Mouse (Mus musculus) limb, embryonic 10.5 days (tissue): ENCODE data around the gene Erg. TPM values are rescaled to one million over a fixed set of nuclear protein-coding genes. Genes with fewer than 3 reads are reported as not detected.

Source experiments
- DNase-seq: peaks from one replicate; pipeline ENCODE4 v3.0.0-alpha.2; 2017; ENCODE audit warnings: low spot score
- H3K27ac ChIP-seq: fragments of 300-500 bp; sonication (generic); 2 replicates; pipeline ENCODE4 v1.5.1; 2016; ENCODE audit warnings: mild to moderate bottlenecking
- H3K27me3 ChIP-seq: fragments of 300-500 bp; sonication (generic); 2 replicates; pipeline ENCODE4 v1.6.1; 2016; ENCODE audit warnings: low read depth, mild to moderate bottlenecking; ENCODE audit not compliant: poor library complexity, severe bottlenecking
- H3K36me3 ChIP-seq: fragments of 300-500 bp; sonication (generic); 2 replicates; pipeline ENCODE4 v1.6.1; 2016; ENCODE audit warnings: mild to moderate bottlenecking, moderate library complexity
- H3K4me1 ChIP-seq: fragments of 300-500 bp; sonication (generic); 2 replicates; pipeline ENCODE4 v1.6.1; 2016
- H3K4me3 ChIP-seq: fragments of 300-500 bp; sonication (generic); 2 replicates; pipeline ENCODE4 v1.5.1; 2016; ENCODE audit warnings: mild to moderate bottlenecking, moderate library complexity
- H3K9me3 ChIP-seq: fragments of 300-500 bp; sonication (generic); replicated peaks from 2 replicates; pipeline ENCODE4 v1.6.1; 2016; ENCODE audit warnings: mild to moderate bottlenecking
- WGBS: fragments of 180-500 bp; shearing (Covaris S2); methylation state at CpG from one replicate; pipeline ENCODE4 v1.1.7; 2016; 5-methylcytosine and 5-hydroxymethylcytosine counted together
- polyA plus RNA-seq: library from polyadenylated mRNA; unstranded; fragments of >200 nt; fragmentation: Nextera tagmentation; extraction: Ambion mirVana; gene quantifications from 2 replicates; pipeline ENCODE4 v1.2.1, GENCODE M21; 2016

Erg gene
- polyA plus RNA-seq, 1 experiment from 2014 or later = 6.1 TPM

DNA sequence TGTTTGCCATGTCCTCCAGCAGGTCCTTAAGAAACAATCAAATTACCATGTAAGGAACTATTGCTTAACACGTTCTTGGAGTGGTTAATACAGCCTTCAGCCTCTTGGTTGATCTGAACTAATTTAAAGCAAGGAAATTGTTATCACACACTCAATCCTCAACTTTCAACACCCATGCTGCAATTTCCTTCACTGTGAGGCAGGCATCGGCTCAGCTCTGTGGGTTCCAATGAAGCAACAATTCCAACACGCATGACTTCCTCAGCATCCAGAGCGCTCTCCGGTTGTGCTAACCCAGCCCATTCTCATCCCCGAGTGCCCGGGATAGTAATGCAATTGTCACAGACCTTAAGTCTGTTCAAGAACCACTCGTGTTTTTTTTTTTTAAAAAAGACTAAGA lies 121.8 kb downstream of the Erg start:
- no peak for DNase-seq
- no peaks in the 10 kb centered on the region for H3K36me3 ChIP-seq
- H3K27ac ChIP-seq = no peak overlapping the region
- peaks cover 62% of the 10 kb centered on the region for H3K4me1 ChIP-seq
- H3K9me3 ChIP-seq = no peaks in the 10 kb centered on the region
- WGBS = 83% methylated on average over 8 of the region's 8 CpGs
- H3K4me3 ChIP-seq = no peak overlapping the region
- no peaks in the 10 kb centered on the region for H3K27me3 ChIP-seq

DNA sequence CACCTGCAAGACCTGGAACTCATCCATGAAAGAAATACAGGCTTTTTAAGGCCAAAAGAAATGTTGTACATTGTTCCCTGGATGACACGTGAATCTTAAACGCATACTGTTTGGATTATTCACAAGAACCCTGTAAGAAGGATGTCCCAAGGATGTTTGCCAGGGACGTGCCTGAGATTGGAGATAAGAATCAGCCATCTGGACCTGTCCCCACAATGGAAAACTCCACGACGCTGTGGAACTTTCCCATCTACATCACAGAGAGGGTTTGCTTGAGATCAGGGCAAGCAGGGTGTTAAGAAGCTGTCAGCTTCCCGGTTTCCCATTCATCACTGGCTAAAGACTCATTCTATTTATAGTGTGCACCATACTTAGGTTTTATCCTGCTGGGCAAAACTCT lies 122.6 kb downstream of the Erg start:
- no peak overlapping the region for H3K27ac ChIP-seq
- H3K27me3 ChIP-seq = no peaks in the 10 kb centered on the region
- peaks cover 59% of the 10 kb centered on the region for H3K4me1 ChIP-seq
- no peak overlapping the region for H3K4me3 ChIP-seq
- no peak for DNase-seq
- 63% methylated on average over 6 of the region's 6 CpGs for WGBS
- H3K36me3 ChIP-seq = no peaks in the 10 kb centered on the region
- no peaks in the 10 kb centered on the region for H3K9me3 ChIP-seq

DNA sequence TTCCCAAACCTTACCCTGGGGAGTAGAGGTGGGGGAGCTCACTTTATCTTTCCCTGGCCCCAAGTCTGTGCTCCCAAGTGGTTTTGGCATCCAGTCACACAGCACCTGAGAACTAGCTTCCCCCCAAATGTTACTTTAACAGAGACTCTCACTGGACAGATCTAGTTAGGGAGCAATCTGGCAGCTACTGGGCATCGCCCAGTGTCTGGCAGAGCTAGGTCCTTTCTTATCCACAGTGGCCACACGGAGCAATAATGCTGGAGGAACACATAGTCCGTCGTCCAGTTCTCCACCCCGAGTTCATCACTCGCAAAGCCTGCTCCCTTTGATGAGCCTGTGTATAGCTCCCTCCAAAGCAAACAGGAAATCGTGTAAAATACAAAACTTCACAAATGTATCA lies 124.5 kb downstream of the Erg start:
- no peak overlapping the region for H3K4me3 ChIP-seq
- no peaks in the 10 kb centered on the region for H3K27me3 ChIP-seq
- H3K9me3 ChIP-seq = no peaks in the 10 kb centered on the region
- H3K27ac ChIP-seq = no peak overlapping the region
- H3K4me1 ChIP-seq = peaks cover 41% of the 10 kb centered on the region
- DNase-seq = no peak
- 78% methylated on average over 7 of the region's 7 CpGs for WGBS
- H3K36me3 ChIP-seq = no peaks in the 10 kb centered on the region

DNA sequence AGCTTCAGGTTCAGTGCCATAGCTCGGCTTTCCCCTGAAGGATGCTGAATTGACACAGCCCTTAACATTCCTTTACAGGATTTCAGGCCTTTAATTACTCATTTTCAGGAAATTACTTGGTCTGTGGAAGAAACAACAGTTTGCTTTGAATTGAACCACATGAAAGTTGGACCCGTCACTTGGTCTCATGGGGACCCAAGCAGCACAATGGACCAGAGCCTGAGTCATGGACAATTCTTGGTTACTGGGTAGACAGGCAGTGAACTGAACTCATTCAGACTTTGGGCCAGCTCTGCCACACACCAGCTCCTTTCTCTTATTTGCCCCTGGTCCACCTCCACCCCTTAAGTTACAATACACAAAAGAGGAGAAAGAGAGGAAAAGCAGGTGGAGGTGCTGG lies 126.1 kb downstream of the Erg start:
- no peaks in the 10 kb centered on the region for H3K9me3 ChIP-seq
- no peaks in the 10 kb centered on the region for H3K27me3 ChIP-seq
- H3K4me1 ChIP-seq = peaks cover 38% of the 10 kb centered on the region
- no peak overlapping the region for H3K4me3 ChIP-seq
- WGBS = 85% methylated on average over 2 of the region's 2 CpGs
- 0 out of 2 replicates have a peak overlapping the region, but pooled peaks have one; percentile 54 for H3K27ac ChIP-seq
- DNase-seq = no peak
- H3K36me3 ChIP-seq = no peaks in the 10 kb centered on the region

DNA sequence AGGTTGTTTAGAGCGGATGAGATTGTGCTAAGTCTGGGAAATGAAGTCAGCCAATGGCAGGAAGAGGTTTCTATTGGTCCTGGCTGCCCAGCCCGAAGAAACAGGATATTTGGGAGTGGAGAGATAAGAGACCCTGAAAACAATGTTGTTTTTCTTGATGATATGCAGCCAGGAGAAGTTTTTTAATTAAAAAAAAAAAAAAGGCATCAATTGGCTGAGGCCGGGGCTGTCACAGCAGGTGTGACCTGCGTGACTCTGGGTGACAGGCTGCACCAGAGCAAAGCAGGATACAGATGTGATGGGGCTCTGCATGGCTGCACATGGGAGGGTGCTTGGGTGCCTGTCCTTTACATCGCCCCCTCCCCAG lies 127.1 kb downstream of the Erg start:
- H3K9me3 ChIP-seq = no peaks in the 10 kb centered on the region
- no peaks in the 10 kb centered on the region for H3K27me3 ChIP-seq
- H3K4me3 ChIP-seq = no peak overlapping the region
- no peak for DNase-seq
- peak overlapping the region; percentile 46; the same call in 1 of the 2 replicates for H3K27ac ChIP-seq
- H3K4me1 ChIP-seq = peaks cover 38% of the 10 kb centered on the region
- 81% methylated on average over 5 of the region's 5 CpGs for WGBS
- H3K36me3 ChIP-seq = no peaks in the 10 kb centered on the region

DNA sequence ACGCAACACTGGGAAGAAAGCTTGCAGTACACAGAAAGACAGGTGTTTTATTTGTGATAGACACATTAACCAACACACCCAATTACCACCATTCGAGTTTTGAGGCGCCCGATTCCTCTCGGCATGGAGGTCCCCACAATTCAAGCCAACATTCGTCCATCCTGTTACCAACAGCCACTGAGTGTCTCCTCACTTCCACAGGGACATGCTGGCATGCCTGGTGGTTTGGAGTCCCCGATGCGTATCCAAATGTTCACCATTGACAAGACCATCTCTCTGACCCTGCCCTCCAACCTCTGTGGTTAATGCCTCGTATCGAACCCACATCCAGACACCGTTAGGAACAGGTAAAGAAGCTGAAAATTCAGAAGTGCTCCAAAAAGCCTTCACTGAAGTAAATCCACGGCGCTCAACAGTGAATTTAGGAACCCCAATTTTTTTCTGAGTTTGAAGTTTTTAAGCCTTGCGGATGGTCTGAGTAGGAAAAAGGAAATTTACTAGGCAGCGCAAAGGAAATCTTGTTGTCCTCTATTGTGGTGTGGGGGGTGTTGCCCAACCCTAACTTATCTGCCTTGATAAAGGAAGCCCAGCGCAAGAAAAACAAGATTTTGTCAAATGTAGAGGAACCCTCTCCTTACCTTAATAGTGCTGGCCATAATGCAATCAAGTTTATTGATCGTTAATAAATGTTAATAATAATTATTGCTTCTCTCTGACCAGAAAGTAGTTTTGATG lies 127.6 kb downstream of the Erg start:
- Histone ChIP-seq H3K27me3 (no peaks in the 10 kb centered on the region), H3K36me3 (no peaks in the 10 kb centered on the region), H3K4me3 (no peak overlapping the region), H3K4me1 (peaks cover 35% of the 10 kb centered on the region), H3K9me3 (no peaks in the 10 kb centered on the region), H3K27ac (0 out of 2 replicates have a peak overlapping the region, but pooled peaks have one; percentile 27)
- WGBS = 90% methylated on average over 17 of the region's 17 CpGs
- DNase-seq = no peak

DNA sequence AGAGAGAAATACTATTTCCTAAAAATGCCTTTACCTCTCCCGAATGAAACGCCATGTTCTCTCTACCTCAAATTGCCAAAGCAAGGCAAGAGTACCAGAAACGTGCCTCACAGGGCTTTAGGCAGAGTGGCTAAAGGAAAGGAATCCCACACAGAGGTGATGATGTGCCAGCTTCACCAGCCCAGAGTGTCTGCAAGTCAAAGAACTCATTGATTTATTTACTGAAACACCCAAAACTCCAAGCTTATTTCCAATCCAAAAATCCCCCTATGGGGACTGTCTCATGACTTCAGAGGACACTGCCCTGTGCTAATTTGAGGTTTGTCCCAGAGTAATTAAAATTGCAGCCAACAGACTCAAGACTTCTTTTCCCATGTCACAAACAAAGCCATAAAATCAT lies 129.4 kb downstream of the Erg start:
- Histone ChIP-seq H3K36me3 (no peaks in the 10 kb centered on the region), H3K4me3 (peak overlapping the region; percentile 1; the same call in 1 of the 2 replicates), H3K4me1 (peaks cover 26% of the 10 kb centered on the region), H3K27me3 (no peaks in the 10 kb centered on the region), H3K9me3 (no peaks in the 10 kb centered on the region), H3K27ac (0 out of 2 replicates have a peak overlapping the region, but pooled peaks have one; percentile 25)
- WGBS = 80% methylated on average over 3 of the region's 3 CpGs
- no peak for DNase-seq

DNA sequence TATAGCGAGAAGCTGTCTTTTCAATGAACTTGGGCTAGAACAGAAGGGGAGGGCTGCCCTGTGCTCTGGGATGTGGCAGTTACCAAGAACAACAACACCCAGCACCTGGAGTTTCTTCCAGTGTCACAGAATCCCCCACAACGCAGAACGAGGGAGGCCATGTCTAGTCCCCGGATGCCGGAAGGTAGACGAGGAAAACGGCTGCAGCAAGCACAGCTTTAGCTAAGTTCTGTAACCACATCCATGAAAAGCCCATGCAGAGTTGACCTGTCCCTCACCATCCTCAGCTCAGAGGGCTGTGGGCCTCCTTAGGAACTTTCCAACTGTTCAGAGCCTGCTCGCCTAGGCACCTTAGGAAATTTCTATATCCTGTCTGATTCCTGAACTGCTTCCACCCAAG lies 130.5 kb downstream of the Erg start:
- no peak overlapping the region for H3K4me3 ChIP-seq
- no peak for DNase-seq
- WGBS = 89% methylated on average over 8 of the region's 8 CpGs

DNA sequence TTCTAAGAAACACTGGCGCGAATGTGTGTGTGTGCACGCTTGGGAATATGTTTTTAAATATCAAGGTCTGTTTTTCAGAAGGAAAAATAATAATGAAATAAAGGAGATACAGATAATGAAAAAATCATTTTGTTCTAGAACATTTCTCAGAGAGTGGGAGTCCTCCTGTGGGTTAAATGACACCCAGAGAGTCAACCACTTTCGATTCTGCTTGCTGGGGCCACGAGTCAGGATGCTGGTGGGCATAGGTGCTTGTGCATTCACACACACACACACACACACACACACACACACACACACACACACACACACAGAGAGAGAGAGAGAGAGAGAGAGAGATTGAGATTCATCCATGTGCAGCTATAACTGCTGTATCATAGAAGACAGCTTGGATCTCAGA lies 130.9 kb downstream of the Erg start:
- Histone ChIP-seq H3K9me3 (no peaks in the 10 kb centered on the region), H3K36me3 (no peaks in the 10 kb centered on the region), H3K27me3 (no peaks in the 10 kb centered on the region), H3K4me3 (no peak overlapping the region), H3K4me1 (peaks cover 15% of the 10 kb centered on the region), H3K27ac (no peak overlapping the region)
- 96% methylated on average over 5 of the region's 5 CpGs for WGBS
- no peak for DNase-seq

More for the DNA sequence above, 130.5 kb downstream of the Erg start:
- H3K4me1 ChIP-seq = peaks cover 18% of the 10 kb centered on the region
- no peaks in the 10 kb centered on the region for H3K36me3 ChIP-seq
- H3K27ac ChIP-seq = no peak overlapping the region
- no peaks in the 10 kb centered on the region for H3K27me3 ChIP-seq
- no peaks in the 10 kb centered on the region for H3K9me3 ChIP-seq

DNA sequence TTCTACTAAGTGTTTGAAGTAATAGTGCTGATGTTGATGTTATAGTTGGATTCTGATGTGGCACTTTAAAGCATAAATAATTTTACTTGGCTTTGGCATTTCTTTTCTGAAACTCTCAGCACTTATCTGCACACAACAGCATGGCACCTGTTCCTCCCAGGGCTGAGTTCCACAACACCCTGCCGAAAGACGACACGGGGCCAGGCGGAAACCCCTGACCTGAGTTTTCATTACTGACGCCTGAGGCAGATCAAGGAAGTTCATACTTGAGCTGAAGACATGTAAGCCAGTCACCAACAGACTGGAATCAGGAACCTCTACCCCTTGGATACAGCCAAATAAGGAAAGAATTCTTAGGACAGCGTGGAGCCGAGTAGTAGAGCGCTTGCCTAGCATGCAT lies 134.0 kb downstream of the Erg start:
- whole genome bisulfite sequencing = 90% methylated on average over 8 of the region's 8 CpGs

DNA sequence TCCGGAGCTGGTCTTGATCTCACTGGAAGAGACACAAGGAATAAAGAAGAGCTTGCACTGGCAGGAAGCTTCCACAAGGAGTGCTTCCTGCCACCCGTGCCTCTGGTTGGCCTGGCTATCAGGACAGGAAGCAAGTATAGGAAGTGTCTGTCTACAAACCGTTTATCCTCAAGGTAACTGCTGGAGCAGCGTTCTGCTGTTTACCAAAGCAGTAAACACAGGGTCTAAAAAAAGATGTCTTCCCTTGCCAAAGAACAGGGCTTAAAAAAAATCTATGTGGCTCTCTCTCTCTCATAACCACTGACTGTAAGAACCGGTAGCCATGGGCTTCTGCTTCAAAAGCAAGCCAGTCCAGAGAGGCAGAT lies 137.1 kb downstream of the Erg start:
- Histone ChIP-seq H3K9me3 (no peaks in the 10 kb centered on the region), H3K36me3 (no peaks in the 10 kb centered on the region), H3K4me3 (no peak overlapping the region), H3K27ac (no peak overlapping the region), H3K4me1 (peaks cover 24% of the 10 kb centered on the region), H3K27me3 (no peaks in the 10 kb centered on the region)
- no peak for DNase-seq
- WGBS = 72% methylated on average over 5 of the region's 5 CpGs

More for the DNA sequence above, 134.0 kb downstream of the Erg start:
- H3K27me3 ChIP-seq = no peaks in the 10 kb centered on the region
- DNase-seq = no peak
- peaks cover 17% of the 10 kb centered on the region for H3K4me1 ChIP-seq
- H3K36me3 ChIP-seq = no peaks in the 10 kb centered on the region
- H3K4me3 ChIP-seq = no peak overlapping the region
- no peaks in the 10 kb centered on the region for H3K9me3 ChIP-seq
- H3K27ac ChIP-seq = no peak overlapping the region

DNA sequence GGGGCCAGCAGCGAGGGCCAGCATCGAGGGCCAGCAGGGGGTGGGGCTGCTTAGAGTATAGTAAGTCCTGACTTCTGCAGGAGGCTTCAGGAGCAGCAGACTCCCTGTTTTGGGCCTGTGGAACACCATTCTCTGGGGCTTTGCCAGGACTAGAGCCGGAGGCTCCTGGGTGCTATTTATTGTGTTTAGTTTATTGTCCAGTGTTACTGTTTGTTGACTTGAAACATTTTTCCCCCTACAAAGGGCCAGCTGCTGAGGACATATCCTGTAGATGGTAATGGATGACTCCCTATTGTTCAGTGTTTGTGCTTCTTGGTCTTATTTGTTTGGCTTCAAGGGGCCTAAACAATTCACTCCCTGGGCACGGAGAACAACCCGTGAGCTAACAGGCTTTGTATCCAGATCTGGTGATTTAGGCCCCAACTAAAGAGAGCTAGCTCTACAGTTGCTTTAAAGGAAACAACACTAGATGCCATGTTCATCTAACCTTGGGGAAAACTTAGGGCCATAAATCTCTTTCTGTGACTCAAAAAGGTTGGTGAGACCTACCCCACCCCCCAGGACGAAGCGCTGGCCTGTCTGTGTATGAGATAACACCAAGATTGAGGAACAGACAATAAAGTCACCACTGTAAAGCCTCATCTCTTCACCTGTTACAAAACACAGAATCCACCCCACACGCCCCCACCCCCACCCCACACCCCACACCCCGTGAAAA lies 137.6 kb downstream of the Erg start:
- Histone ChIP-seq H3K27me3 (no peaks in the 10 kb centered on the region), H3K36me3 (no peaks in the 10 kb centered on the region), H3K9me3 (no peaks in the 10 kb centered on the region), H3K4me3 (no peak overlapping the region), H3K4me1 (peaks cover 24% of the 10 kb centered on the region), H3K27ac (peak overlapping the region; percentile 17)
- WGBS = 82% methylated on average over 9 of the region's 9 CpGs
- no peak for DNase-seq

DNA sequence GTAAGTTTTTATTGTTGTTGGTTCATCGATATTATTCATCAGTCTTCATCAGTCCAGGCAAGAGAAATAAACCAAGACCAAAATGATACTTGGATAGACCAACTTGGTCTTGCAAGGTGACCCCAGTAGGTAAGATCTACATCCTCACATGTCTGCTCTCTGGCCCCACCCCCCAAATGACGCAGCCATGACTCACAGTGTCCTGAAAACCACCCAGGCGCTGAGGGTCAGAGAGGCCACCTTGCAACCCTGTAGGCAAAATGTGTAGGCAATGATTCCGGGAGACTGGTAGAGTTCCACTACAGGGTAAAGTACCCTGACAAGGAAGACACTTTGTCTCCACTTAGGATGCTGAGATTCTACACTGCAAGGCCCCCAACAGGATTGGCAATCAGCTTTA lies 138.5 kb downstream of the Erg start:
- Histone ChIP-seq H3K27me3 (no peaks in the 10 kb centered on the region), H3K27ac (no peak overlapping the region), H3K4me3 (no peak overlapping the region), H3K4me1 (peaks cover 24% of the 10 kb centered on the region), H3K36me3 (no peaks in the 10 kb centered on the region), H3K9me3 (no peaks in the 10 kb centered on the region)
- DNase-seq = no peak
- WGBS = 86% methylated on average over 4 of the region's 4 CpGs
